Mouse (Mus musculus): Measurements from ENCODE around the gene Serpinf1. TPM values are rescaled to one million over a fixed set of nuclear protein-coding genes. Genes with fewer than 3 reads are reported as not detected.

Serpinf1 gene
- polyA plus RNA-seq, 1 experiment from 2014 or later = 90.9 TPM

GRCm38 (mm10) chr11:75466731-75467505 lies 44.4 kb upstream of the Serpinf1 start:
- DNase-seq (ENCODE audit: low spot score) = no peak
- ATAC-seq (replicated peaks; ENCODE audit: low FRiP score, low read depth) = no peak
- Histone ChIP-seq H3K4me2 (ENCODE audit: low read length) (peak overlapping the region; percentile 84; the same call in 1 of the 2 replicates), H3K36me3 (ENCODE audit: insufficient read depth, low read length) (peaks cover 13% of the 10 kb centered on the region), H3K4me3 (replicated peaks; ENCODE audit: low read depth, low read length) (no peak overlapping the region), H3K9me3 (replicated peaks; ENCODE audit: low read length) (no peaks in the 10 kb centered on the region), H3K9ac (ENCODE audit: low read depth, low read length) (no peak overlapping the region), H3K27me3 (ENCODE audit: insufficient read depth, low read length) (no peaks in the 10 kb centered on the region), H3K27ac (no peak overlapping the region), H3K4me1 (replicated peaks; ENCODE audit: insufficient read depth, low read length) (peaks cover 22% of the 10 kb centered on the region)
- over 99% methylated on average over 4 of the region's 4 CpGs for WGBS
- TF ChIP-seq CTCF (IDR thresholded peaks at IDR 0.05; ENCODE audit: low read depth) = peak; percentile 35

- H3K27me3 ChIP-seq (ENCODE audit: insufficient read depth, low read length) = no peaks in the 10 kb centered on the region
- H3K4me3 ChIP-seq (replicated peaks; ENCODE audit: low read depth, low read length) = no peak overlapping the region
- no peak for TF ChIP-seq CTCF (IDR thresholded peaks at IDR 0.05; ENCODE audit: low read depth)
- no peak for ATAC-seq (replicated peaks; ENCODE audit: low FRiP score, low read depth)
- no peak for DNase-seq (ENCODE audit: low spot score)
- peaks cover 13% of the 10 kb centered on the region for H3K36me3 ChIP-seq (ENCODE audit: insufficient read depth, low read length)
- no peak overlapping the region for H3K9ac ChIP-seq (ENCODE audit: low read depth, low read length)
- 84% methylated on average over 6 of the region's 6 CpGs for WGBS
- no peak overlapping the region for H3K27ac ChIP-seq
- H3K4me2 ChIP-seq (ENCODE audit: low read length) = no peak overlapping the region
- no peaks in the 10 kb centered on the region for H3K9me3 ChIP-seq (replicated peaks; ENCODE audit: low read length)
- peaks cover 23% of the 10 kb centered on the region for H3K4me1 ChIP-seq (replicated peaks; ENCODE audit: insufficient read depth, low read length)
These were observed 42.5 kb upstream of the Serpinf1 start for GRCm38 (mm10) chr11:75465051-75465450.

DNA sequence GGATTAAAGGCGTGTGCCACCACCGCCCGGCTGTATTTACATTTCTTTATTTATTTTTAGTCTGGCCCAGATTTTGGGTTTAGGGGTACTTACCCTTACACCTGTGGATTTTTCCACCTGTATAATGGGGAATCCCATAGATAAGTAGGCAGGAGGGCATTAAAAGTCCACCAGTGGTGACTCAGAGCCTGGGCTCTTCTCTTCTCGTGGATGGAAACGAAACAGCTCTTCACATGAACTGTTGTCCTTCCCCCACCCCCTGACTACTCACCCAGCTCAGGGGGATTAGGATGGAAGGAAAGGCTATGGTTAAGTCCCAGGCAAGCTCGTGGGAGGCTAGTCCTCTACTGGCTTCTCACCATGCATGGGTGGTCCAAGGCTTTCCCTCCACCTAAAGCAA lies 41.9 kb upstream of the Serpinf1 start:
- Histone ChIP-seq H3K4me2 (ENCODE audit: low read length) (no peak overlapping the region), H3K4me3 (replicated peaks; ENCODE audit: low read depth, low read length) (no peak overlapping the region), H3K9me3 (replicated peaks; ENCODE audit: low read length) (no peaks in the 10 kb centered on the region), H3K27me3 (ENCODE audit: insufficient read depth, low read length) (no peaks in the 10 kb centered on the region), H3K27ac (no peak overlapping the region), H3K9ac (ENCODE audit: low read depth, low read length) (no peak overlapping the region), H3K36me3 (ENCODE audit: insufficient read depth, low read length) (peaks cover 13% of the 10 kb centered on the region), H3K4me1 (replicated peaks; ENCODE audit: insufficient read depth, low read length) (peaks cover 30% of the 10 kb centered on the region)
- TF ChIP-seq CTCF (IDR thresholded peaks at IDR 0.05; ENCODE audit: low read depth) = no peak
- no peak for DNase-seq (ENCODE audit: low spot score)
- no peak for ATAC-seq (replicated peaks; ENCODE audit: low FRiP score, low read depth)
- 86% methylated on average over 6 of the region's 6 CpGs for WGBS

DNA sequence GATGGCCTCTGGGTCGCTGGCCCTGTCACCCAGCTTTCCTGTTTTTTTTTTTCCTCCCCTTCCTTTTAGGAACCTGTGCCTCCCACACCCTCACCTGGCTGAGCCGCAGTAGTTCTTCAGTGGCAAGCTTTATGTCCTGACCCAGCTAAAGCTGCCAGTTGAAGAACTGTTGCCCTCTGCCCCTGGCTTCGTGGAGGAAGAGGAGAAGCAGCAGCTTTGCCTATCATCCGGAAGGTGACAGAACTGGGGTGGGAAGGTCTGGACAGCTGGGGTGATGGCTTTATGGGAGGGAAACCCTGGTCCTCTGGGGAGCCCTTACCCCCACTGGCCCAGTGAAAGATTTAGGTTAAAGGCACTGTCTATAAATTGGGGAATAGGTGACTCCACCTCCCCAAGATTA lies 41.1 kb upstream of the Serpinf1 start:
- H3K4me3 ChIP-seq (replicated peaks; ENCODE audit: low read depth, low read length) = no peak overlapping the region
- 0 out of 2 replicates have a peak overlapping the region, but pooled peaks have one; percentile 93 for H3K27ac ChIP-seq
- peaks cover 33% of the 10 kb centered on the region for H3K4me1 ChIP-seq (replicated peaks; ENCODE audit: insufficient read depth, low read length)
- no peak overlapping the region for H3K9ac ChIP-seq (ENCODE audit: low read depth, low read length)
- peaks cover 13% of the 10 kb centered on the region for H3K36me3 ChIP-seq (ENCODE audit: insufficient read depth, low read length)
- DNase-seq (ENCODE audit: low spot score) = no peak
- H3K27me3 ChIP-seq (ENCODE audit: insufficient read depth, low read length) = no peaks in the 10 kb centered on the region
- no peaks in the 10 kb centered on the region for H3K9me3 ChIP-seq (replicated peaks; ENCODE audit: low read length)
- no peak for ATAC-seq (replicated peaks; ENCODE audit: low FRiP score, low read depth)
- no peak for TF ChIP-seq CTCF (IDR thresholded peaks at IDR 0.05; ENCODE audit: low read depth)
- 31% methylated on average over 4 of the region's 4 CpGs for WGBS
- peak overlapping the region; percentile 84 for H3K4me2 ChIP-seq (ENCODE audit: low read length)

- peaks cover 13% of the 10 kb centered on the region for H3K36me3 ChIP-seq (ENCODE audit: insufficient read depth, low read length)
- DNase-seq (ENCODE audit: low spot score) = peak; percentile 92
- no peak for TF ChIP-seq CTCF (IDR thresholded peaks at IDR 0.05; ENCODE audit: low read depth)
- H3K27me3 ChIP-seq (ENCODE audit: insufficient read depth, low read length) = no peaks in the 10 kb centered on the region
- 0% methylated on average over 9 of the region's 9 CpGs for WGBS
- peak overlapping the region; percentile 79 for H3K9ac ChIP-seq (ENCODE audit: low read depth, low read length)
- ATAC-seq (replicated peaks; ENCODE audit: low FRiP score, low read depth) = peak; percentile 44
- H3K27ac ChIP-seq = peak overlapping the region; percentile 93
- peaks cover 27% of the 10 kb centered on the region for H3K4me1 ChIP-seq (replicated peaks; ENCODE audit: insufficient read depth, low read length)
- H3K4me2 ChIP-seq (ENCODE audit: low read length) = peak overlapping the region; percentile 84
- H3K4me3 ChIP-seq (replicated peaks; ENCODE audit: low read depth, low read length) = peak overlapping the region; percentile 67
- no peaks in the 10 kb centered on the region for H3K9me3 ChIP-seq (replicated peaks; ENCODE audit: low read length)
These were observed 40.4 kb upstream of the Serpinf1 start for GRCm38 (mm10) chr11:75462865-75463336.

DNA sequence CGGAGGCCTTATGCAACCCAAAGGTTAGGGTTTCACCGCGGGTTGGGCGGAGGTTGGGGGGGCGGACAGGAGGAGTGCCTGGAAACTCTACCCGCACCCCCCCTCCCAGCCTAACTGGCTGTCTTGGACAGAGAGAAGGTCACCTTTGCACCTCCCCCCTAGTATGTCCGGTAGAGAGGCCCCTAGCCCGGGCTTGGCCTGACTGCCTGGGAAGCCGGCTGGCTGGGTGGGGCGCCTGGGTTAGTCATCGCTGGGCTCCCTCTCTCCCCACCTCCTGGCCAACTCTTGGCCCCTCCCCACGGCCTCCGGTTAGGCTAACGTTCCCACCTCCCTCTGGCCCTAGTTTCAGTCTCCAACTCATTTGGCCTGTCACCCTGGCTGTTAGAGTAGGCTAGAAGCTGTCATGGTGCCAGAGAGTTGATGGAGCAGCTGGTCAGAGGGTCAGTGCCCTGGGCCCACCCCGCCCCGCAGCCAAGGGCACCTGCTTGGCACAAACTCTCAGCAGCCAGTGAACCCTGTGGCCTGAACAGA lies 39.8 kb upstream of the Serpinf1 start:
- Histone ChIP-seq H3K4me3 (replicated peaks; ENCODE audit: low read depth, low read length) (peak overlapping the region; percentile 67), H3K4me1 (replicated peaks; ENCODE audit: insufficient read depth, low read length) (peaks cover 23% of the 10 kb centered on the region), H3K4me2 (ENCODE audit: low read length) (peak overlapping the region; percentile 84), H3K9me3 (replicated peaks; ENCODE audit: low read length) (no peaks in the 10 kb centered on the region), H3K36me3 (ENCODE audit: insufficient read depth, low read length) (peaks cover 13% of the 10 kb centered on the region), H3K27ac (peak overlapping the region; percentile 93), H3K9ac (ENCODE audit: low read depth, low read length) (peak overlapping the region; percentile 79), H3K27me3 (ENCODE audit: insufficient read depth, low read length) (no peaks in the 10 kb centered on the region)
- peak; percentile 61 for DNase-seq (ENCODE audit: low spot score)
- WGBS = 2% methylated on average over 14 of the region's 16 CpGs
- ATAC-seq (replicated peaks; ENCODE audit: low FRiP score, low read depth) = peak; percentile 27
- no peak for TF ChIP-seq CTCF (IDR thresholded peaks at IDR 0.05; ENCODE audit: low read depth)
